Mouse (Mus musculus): ENCODE data around the gene Anks4b.
A peak's percentile ranks its signal among the peaks of the same experiment; 100 is the strongest.

The Anks4b gene

DNA sequence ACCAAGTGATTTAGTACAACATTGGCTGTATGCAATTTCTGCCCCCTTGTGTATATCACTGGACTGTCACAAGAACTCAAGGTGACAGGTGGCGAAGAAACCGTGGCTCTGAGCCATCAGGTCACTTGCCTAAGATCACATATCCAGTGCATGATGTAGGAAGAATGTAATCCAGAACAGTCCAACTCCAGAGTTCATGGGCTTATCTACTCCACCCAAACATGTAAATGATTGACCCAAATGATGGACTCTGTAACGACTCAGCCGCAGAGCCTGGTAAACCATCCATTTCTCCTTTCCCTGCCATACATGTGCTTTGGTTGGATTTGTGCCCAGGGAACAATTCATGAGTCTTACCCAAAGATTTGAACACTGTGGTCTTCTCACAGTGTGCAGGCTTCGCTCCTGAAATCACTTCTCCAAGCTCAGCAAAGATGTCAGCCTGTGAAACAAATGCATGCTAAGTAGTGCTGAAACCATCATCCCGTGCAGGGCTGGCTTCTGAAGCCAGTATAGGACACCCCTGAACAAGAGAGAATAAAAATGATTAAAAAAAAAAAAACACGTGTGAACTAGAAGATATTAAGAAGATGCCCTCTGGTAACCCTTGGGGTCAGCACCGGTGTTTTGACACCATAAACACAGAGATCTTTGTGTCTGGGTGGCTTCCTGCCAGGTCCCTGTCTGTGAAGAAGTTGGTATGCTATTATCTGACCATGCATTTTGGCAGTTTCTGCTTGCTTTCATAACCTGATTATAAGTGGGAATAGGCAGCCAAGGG lies 15.9 kb downstream of the Anks4b start:
- DNase-seq = peak; percentile 26

- DNase-seq = peak; percentile 34
These were observed 16.6 kb downstream of the Anks4b start for GRCm38 (mm10) chr7:120190150-120190665.

GRCm38 (mm10) chr7:120192207-120192606 lies 18.5 kb downstream of the Anks4b start:
- DNase-seq = peak; percentile 31

GRCm38 (mm10) chr7:120192816-120193215 lies 19.2 kb downstream of the Anks4b start:
- DNase-seq = no peak

GRCm38 (mm10) chr7:120195207-120195606 lies 21.5 kb downstream of the Anks4b start:
- DNase-seq = no peak

DNA sequence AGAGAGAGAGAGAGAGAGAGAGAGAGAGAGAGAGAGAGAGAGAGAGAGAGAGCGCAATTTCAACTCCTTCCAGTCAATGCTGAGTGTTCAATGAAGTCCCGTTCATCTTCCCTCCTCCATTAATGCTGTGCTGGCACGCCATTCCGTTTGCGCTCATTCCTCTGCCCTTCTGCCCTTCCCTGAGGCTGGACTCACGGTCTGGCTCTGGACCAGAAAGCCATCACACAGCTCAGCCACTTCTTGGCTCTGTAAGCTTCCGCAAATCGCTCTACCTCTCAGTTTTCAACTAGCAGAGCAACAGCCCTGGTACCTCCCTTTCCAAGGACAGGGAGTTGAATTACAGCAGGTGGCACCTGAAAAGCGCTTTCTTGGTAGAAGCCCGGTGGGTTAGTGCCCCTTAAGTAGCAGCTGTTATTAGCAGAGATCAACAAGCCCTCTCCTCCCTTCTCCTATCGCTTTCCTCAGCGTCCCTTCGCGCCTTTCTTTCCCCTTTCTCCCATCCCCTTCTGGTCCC lies 27.6 kb downstream of the Anks4b start:
- DNase-seq = peak; percentile 20

DNA sequence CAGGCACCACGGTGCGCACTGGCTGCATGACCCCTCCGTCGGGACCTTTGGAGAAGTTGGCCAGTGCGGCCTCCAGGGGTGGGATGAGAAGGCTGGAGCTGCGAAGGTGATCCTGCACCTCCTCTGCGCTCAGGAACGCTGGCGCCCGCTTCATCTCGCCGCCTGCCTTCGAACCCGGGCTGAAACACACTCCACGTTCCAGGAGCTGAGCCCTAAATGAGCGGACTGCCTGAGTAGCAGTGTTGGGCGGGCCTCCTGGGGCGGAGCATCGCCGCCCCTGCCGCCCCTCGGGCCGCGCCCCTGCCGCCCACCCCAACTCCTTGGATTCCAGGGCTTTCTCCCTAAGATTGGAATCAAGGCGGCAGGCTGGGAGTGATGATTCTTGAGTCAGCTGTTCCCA lies 28.1 kb downstream of the Anks4b start, which contains the start of gene Crym:
TSS of gene Crym (minus strand) at position 341 of the 400 bp plus-strand sequence.
- no peak for DNase-seq

GRCm38 (mm10) chr7:120203789-120204188 lies 30.1 kb downstream of the Anks4b start, which contains the start of gene Abca14:
TSS of gene Abca14 (plus strand) at chr7:120203961.
- DNase-seq = peak; percentile 56

- DNase-seq = no peak
These were observed 32.3 kb downstream of the Anks4b start for GRCm38 (mm10) chr7:120205989-120206388.

- DNase-seq = no peak
These were observed 54.9 kb downstream of the Anks4b start for GRCm38 (mm10) chr7:120228541-120228940.

Measured in cerebellum, adult 11-12 months (tissue).